Mouse (Mus musculus) right cerebral cortex, postnatal 4 days (tissue): ENCODE data around the gene Zfp772.
A peak's percentile ranks its signal among the peaks of the same experiment; 100 is the strongest.
"Not testable (repeated sequence)": the region's sequence is repeated elsewhere in the genome, so short reads cannot be mapped to it uniquely, and the experiment has no call there.

Experiments
- DNase-seq: peaks from one replicate; pipeline ENCODE4 v3.0.0-alpha.2; 2022

Gene Zfp772

DNA sequence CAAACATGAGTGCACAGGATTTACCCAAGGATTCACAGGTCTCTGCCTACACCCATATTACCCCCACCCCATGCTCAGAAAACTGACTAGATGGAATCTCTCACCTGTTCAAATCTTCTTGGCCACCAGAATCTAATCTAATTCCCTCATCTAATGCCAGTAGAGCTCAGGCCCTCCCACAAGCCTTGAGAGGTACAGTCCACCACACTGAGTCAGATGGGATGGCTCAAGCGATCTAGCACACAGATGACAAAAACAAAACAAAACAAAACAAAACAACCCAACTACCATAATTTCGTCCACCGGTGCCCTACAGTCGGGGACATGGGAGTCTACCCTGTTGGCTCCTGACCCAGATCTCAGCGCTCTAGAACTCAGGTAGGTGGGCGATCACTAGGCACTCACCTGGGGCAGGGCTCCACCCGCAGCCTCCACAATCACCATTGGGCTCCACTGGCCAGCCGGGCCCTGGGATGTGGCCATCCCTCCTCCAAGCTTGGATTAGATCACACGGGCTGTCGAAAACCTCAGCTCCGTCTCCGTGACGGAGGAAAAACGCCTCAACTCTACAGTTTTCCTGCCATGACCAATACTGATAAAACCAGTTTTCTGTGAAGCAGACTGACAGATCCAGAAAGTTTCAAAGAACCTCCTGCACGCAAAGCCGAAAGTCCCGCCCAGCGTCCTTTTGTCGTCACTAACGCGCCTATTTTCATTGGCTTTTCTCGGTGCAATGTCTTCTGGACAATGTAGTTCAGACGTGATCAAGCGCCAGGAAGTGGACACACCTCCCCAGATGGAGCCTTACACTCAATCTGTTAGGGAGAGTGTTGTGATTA lies at the start of gene Zfp772:
Gene Zfp772, minus strand, starts transcription at position 686 of the 839 bp plus-strand sequence.
- DNase-seq: not testable (repeated sequence)

- not testable (repeated sequence) for DNase-seq
Measured at GRCm38 (mm10) chr7:7247228-7247627, 37.4 kb upstream of the Zfp772 start, which contains the start of gene Vmn2r29. Gene Vmn2r29, minus strand, starts transcription at chr7:7247328.

DNA sequence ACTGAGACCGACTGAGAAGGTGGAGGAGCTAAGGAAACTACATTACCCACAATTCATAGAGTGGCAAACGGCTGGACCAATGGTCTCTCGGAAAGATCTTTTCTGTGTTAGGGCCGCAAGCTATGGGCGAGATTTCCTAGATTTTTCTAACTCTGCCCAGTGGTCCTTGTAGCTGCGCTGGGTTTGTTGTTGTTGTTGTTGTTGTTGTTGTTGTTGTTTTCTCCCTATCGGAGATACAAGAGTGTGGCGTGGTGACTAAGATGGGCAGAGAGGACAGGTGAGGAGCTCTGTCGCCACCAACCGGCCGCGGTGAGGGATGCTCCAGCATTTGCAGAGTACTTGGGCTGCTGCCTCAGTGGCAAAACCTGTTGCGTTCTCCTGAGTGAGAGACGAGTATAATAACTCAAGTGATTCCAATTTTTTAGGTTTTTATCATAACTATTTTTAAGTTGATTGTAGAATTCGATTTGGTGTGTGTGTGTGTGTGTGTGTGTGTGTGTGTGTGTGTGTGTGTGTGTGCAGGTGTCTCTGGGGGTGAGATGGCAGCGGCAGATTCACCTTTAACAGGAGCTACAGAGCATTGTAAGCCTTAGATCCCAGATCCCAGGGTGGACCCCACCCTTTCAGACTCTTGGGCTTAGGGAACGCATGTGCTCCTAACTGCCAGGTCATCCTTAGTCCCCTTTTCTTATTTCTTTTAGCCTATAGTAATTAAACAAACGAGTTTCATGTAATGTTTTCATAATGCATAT lies 21.4 kb downstream of the Zfp772 start:
- DNase-seq: peak; percentile 79

DNA sequence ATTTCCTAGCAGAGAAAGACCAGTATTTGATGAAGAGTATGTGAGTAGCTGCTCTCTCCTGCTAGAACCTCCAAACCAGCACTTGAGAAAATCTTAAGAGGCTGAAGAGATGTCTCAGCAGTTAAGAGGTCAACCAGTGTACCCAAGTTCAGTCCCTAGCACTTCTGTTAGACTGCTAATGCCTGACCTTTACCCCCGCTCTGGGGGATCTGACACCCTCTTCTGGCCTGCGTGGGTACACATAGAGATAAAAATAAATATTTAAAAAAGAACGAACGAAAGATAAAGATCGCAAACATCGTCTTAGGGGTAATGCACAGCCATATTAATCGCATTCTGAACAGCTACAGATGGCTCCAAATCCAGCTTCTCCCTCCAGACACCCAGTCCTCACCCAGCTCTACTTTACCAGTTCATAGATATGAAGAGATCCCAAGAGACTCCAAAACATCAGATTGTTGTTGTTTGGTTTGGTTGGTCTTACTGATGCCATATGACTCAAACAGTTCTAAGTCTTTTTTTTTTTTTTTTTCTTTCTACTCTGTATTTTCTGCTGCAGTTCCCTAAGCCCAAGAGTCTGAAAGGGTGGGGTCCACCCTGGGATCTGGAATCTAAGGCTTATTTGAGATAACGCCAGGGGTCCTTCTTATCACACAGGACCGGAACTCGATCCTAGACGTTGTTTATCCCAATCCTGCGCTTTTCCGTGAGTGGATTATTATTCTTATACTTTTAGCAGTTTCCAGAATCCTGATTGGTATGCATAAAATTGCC lies 22.2 kb downstream of the Zfp772 start:
- no peak for DNase-seq

GRCm38 (mm10) chr7:7185897-7186296 lies 23.9 kb downstream of the Zfp772 start:
- DNase-seq: no peak

GRCm38 (mm10) chr7:7171227-7172147 lies 38.3 kb downstream of the Zfp772 start, which contains the start of gene Zfp418:
Gene Zfp418, plus strand, starts transcription at chr7:7171330.
- peak; percentile 33 for DNase-seq
